Mouse (Mus musculus): ENCODE measurements around the gene Dnm1l. TPM values are rescaled to one million over a fixed set of nuclear protein-coding genes. Genes with fewer than 3 reads are reported as not detected.

The Dnm1l gene
- polyA plus RNA-seq, 1 experiment from 2014 or later = 58.3 TPM

DNA sequence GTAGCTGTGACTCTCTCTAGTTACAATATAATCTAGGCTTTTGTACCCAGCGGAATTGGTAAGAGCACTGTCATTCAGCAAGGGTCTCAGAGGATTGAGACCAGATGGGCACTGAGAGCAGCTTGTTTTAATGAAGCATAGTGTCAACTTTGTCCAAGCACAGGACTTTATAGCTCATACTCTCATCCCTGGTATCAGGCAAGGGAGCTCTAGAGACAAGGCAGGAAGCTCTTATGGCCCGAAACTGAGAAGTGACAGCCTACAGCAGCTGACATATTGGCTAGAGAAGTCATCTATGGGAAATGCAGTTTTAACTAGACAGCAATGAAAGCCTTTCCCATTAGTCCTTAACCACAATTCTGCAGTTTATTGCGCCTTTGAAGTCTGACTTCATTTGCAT is 85.8 kb downstream of the Dnm1l start:
- no peaks in the 10 kb centered on the region for H3K27me3 ChIP-seq (replicated peaks)

DNA sequence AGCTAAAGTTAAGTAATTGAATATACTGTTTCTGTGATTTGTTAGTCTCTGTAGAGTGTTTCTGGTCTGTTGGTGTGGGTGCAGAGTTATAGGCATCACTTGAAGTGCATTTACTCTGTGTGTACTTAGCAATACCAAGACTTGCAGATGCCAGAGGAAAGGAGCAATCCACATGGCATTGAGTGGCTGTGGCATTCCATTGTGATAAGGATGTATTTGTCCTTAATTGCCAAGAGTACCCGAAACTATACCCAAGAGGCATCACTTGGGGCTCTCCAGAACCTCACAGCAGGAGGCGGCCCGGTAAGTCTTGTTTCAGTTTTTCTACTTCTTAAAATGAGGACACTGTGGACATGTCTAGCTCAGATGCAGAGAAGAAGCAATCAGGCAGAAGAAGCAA is 96.3 kb downstream of the Dnm1l start:
- Histone ChIP-seq H3K9me3 (no peaks in the 10 kb centered on the region), H3K27ac (no peak overlapping the region), H3K9ac (no peak overlapping the region), H3K36me3 (no peaks in the 10 kb centered on the region), H3K4me1 (no peaks in the 10 kb centered on the region), H3K27me3 (replicated peaks) (no peaks in the 10 kb centered on the region), H3K4me3 (replicated peaks) (no peak overlapping the region), H3K4me2 (no peak overlapping the region)
- ATAC-seq (ENCODE audit: insufficient read depth, low FRiP score, low read depth) = no peak
- 92% methylated on average over 3 of the region's 3 CpGs for WGBS

More for the DNA sequence above, 85.8 kb downstream of the Dnm1l start:
- Histone ChIP-seq H3K27ac (no peak overlapping the region), H3K4me1 (no peaks in the 10 kb centered on the region), H3K9ac (no peak overlapping the region), H3K9me3 (no peaks in the 10 kb centered on the region), H3K4me2 (no peak overlapping the region), H3K4me3 (replicated peaks) (no peak overlapping the region), H3K36me3 (no peaks in the 10 kb centered on the region)
- no peak for ATAC-seq (ENCODE audit: insufficient read depth, low FRiP score, low read depth)
- WGBS = 79% methylated on average over 3 of the region's 3 CpGs

Other genes with a start within 250 kb of the Dnm1l start
- gene Pkp2, start 145.6 kb downstream of the Dnm1l start, polyA plus RNA-seq (2015; fragmentation: Nextera tagmentation; extraction: Ambion mirVana) = 15.5 and 19.0 TPM in 2 replicates
- 42.0 and 46.6 TPM in 2 replicates for gene Yars2, start 56.0 kb downstream of the Dnm1l start, polyA plus RNA-seq (2015; fragmentation: Nextera tagmentation; extraction: Ambion mirVana)
- gene Fgd4, start 241.6 kb upstream of the Dnm1l start, polyA plus RNA-seq (2015; fragmentation: Nextera tagmentation; extraction: Ambion mirVana) = 13.2 and 13.5 TPM in 2 replicates